Mouse (Mus musculus) CD4-positive, CD25-positive, alpha-beta regulatory T cell, adult 2 months (primary cell): ENCODE data around the gene 4933415A04Rik.

Source experiments
- DNase-seq: peaks from one replicate; pipeline ENCODE4 v3.0.0-alpha.2; 2012; ENCODE audit warnings: low read depth, low spot score

Gene 4933415A04Rik

GRCm38 (mm10) chr11:43586324-43587090 lies at the start of gene 4933415A04Rik:
Gene 4933415A04Rik, plus strand, starts transcription at chr11:43587040.
- peak; percentile 61 for DNase-seq

GRCm38 (mm10) chr11:43537074-43537473 lies 49.8 kb upstream of the 4933415A04Rik start:
- DNase-seq: no peak

- DNase-seq: no peak
These were observed 47.0 kb upstream of the 4933415A04Rik start for GRCm38 (mm10) chr11:43539863-43540262.

GRCm38 (mm10) chr11:43543711-43544466 lies 43.0 kb upstream of the 4933415A04Rik start:
- DNase-seq: no peak

- no peak for DNase-seq
These were observed 42.0 kb upstream of the 4933415A04Rik start for GRCm38 (mm10) chr11:43544819-43545218.

GRCm38 (mm10) chr11:43545873-43546475 lies 40.9 kb upstream of the 4933415A04Rik start:
- DNase-seq: no peak

- DNase-seq: no peak
These were observed 40.2 kb upstream of the 4933415A04Rik start for GRCm38 (mm10) chr11:43546678-43547077.

- no peak for DNase-seq
These were observed 38.7 kb upstream of the 4933415A04Rik start for GRCm38 (mm10) chr11:43548148-43548547.

- no peak for DNase-seq
These were observed 38.0 kb upstream of the 4933415A04Rik start for GRCm38 (mm10) chr11:43548657-43549435.

GRCm38 (mm10) chr11:43549701-43550100 lies 37.1 kb upstream of the 4933415A04Rik start:
- no peak for DNase-seq

- no peak for DNase-seq
These were observed 35.1 kb upstream of the 4933415A04Rik start for GRCm38 (mm10) chr11:43551756-43552155.

GRCm38 (mm10) chr11:43552675-43553074 lies 34.2 kb upstream of the 4933415A04Rik start:
- no peak for DNase-seq

- DNase-seq: no peak
These were observed 30.3 kb upstream of the 4933415A04Rik start for GRCm38 (mm10) chr11:43556538-43556937.

- DNase-seq: no peak
These were observed 27.1 kb upstream of the 4933415A04Rik start for GRCm38 (mm10) chr11:43559515-43560292.

GRCm38 (mm10) chr11:43563654-43564244 lies 23.1 kb upstream of the 4933415A04Rik start:
- no peak for DNase-seq

GRCm38 (mm10) chr11:43565414-43565813 lies 21.4 kb upstream of the 4933415A04Rik start:
- no peak for DNase-seq

- DNase-seq: no peak
These were observed 21.0 kb upstream of the 4933415A04Rik start for GRCm38 (mm10) chr11:43565852-43566251.

GRCm38 (mm10) chr11:43566696-43567095 lies 20.1 kb upstream of the 4933415A04Rik start:
- DNase-seq: no peak

- DNase-seq: peak; percentile 63
These were observed 18.6 kb upstream of the 4933415A04Rik start for GRCm38 (mm10) chr11:43568263-43568662.

- no peak for DNase-seq
These were observed 17.7 kb upstream of the 4933415A04Rik start for GRCm38 (mm10) chr11:43569188-43569587.
